Mouse (Mus musculus) induced T-regulatory cell, adult 2 months (primary cell): ENCODE measurements around the gene Gfy.
"Not testable (repeated sequence)": the region's sequence is repeated elsewhere in the genome, so short reads cannot be mapped to it uniquely, and the experiment has no call there.

ENCODE experiments used
- DNase-seq: peaks from one replicate; pipeline ENCODE4 v3.0.0-alpha.2; 2012; ENCODE audit warnings: low read depth

Gene Gfy

GRCm38 (mm10) chr7:45167761-45168445 lies 11.5 kb downstream of the Gfy start:
- no peak for DNase-seq

GRCm38 (mm10) chr7:45166950-45167401 lies 12.4 kb downstream of the Gfy start:
- no peak for DNase-seq

- DNase-seq: no peak
Observed at GRCm38 (mm10) chr7:45165701-45166100, 13.7 kb downstream of the Gfy start.

- DNase-seq: no peak
Observed at GRCm38 (mm10) chr7:45164833-45165232, 14.5 kb downstream of the Gfy start.

- DNase-seq: peak; percentile 73
Observed at GRCm38 (mm10) chr7:45163735-45164490, 15.5 kb downstream of the Gfy start, which contains the start of gene Slc17a7. Slc17a7 (plus strand) TSS chr7:45163949.

- no peak for DNase-seq
Observed at GRCm38 (mm10) chr7:45162996-45163615, 16.3 kb downstream of the Gfy start.

- DNase-seq: no peak
Observed at GRCm38 (mm10) chr7:45162551-45162950, 16.8 kb downstream of the Gfy start.

GRCm38 (mm10) chr7:45161612-45162473 lies 17.5 kb downstream of the Gfy start:
- peak; percentile 91 for DNase-seq

GRCm38 (mm10) chr7:45160866-45161265 lies 18.5 kb downstream of the Gfy start:
- DNase-seq: no peak

- no peak for DNase-seq
Observed at GRCm38 (mm10) chr7:45160316-45160800, 19.0 kb downstream of the Gfy start.

- DNase-seq: no peak
Observed at GRCm38 (mm10) chr7:45158991-45159390, 20.4 kb downstream of the Gfy start.

- no peak for DNase-seq
Observed at GRCm38 (mm10) chr7:45157459-45157858, 21.9 kb downstream of the Gfy start.

- no peak for DNase-seq
Observed at GRCm38 (mm10) chr7:45156206-45156605, 23.2 kb downstream of the Gfy start.

GRCm38 (mm10) chr7:45155590-45155989 lies 23.8 kb downstream of the Gfy start:
- peak; percentile 28 for DNase-seq

GRCm38 (mm10) chr7:45154993-45155514 lies 24.3 kb downstream of the Gfy start:
- DNase-seq: peak; percentile 81

GRCm38 (mm10) chr7:45154096-45154992 lies 25.0 kb downstream of the Gfy start, which contains the start of the genes Pih1d1 and Aldh16a1:
Pih1d1 (plus strand) TSS chr7:45154303.
Aldh16a1 (minus strand) TSS chr7:45154584.
- peak; percentile 99 for DNase-seq

- no peak for DNase-seq
Observed at GRCm38 (mm10) chr7:45153586-45153985, 25.8 kb downstream of the Gfy start.

- DNase-seq: not testable (repeated sequence)
Observed at GRCm38 (mm10) chr7:45153052-45153451, 26.3 kb downstream of the Gfy start.

- DNase-seq: no peak
Observed at GRCm38 (mm10) chr7:45151303-45151702, 28.1 kb downstream of the Gfy start.

- no peak for DNase-seq
Observed at GRCm38 (mm10) chr7:45150321-45150720, 29.0 kb downstream of the Gfy start.
